Mouse (Mus musculus) midbrain, embryonic 11.5 days (tissue): Measurements from ENCODE around the gene 9230112D13Rik. TPM values are rescaled to one million over a fixed set of nuclear protein-coding genes. Genes with fewer than 3 reads are reported as not detected.

Experiments
- ATAC-seq: fragments of 200-750 bp; cut with Nextera tagmentation; 2 replicates; pipeline ENCODE4 v1.8.0; 2017; ENCODE audit warnings: moderate TSS enrichment, moderate library complexity; ENCODE audit not compliant: low FRiP score
- DNase-seq: peaks from one replicate; pipeline ENCODE4 v3.0.0; 2015; ENCODE audit warnings: low spot score; ENCODE audit errors: missing footprints
- H3K27ac ChIP-seq: fragments of 300-500 bp; sonication (generic); 2 replicates; pipeline ENCODE4 v1.5.1; 2014; ENCODE audit warnings: low read depth, low read length
- H3K27me3 ChIP-seq: fragments of 300-500 bp; sonication (generic); 2 replicates; pipeline ENCODE4 v1.6.1; 2014; ENCODE audit warnings: mild to moderate bottlenecking, low read length, moderate library complexity, mixed read lengths; ENCODE audit not compliant: control insufficient read depth, insufficient read depth
- H3K36me3 ChIP-seq: fragments of 300-500 bp; sonication (generic); 2 replicates; pipeline ENCODE4 v1.6.1; 2014; ENCODE audit warnings: mild to moderate bottlenecking, low read length, moderate library complexity, mixed read lengths; ENCODE audit not compliant: control insufficient read depth, insufficient read depth
- H3K4me1 ChIP-seq: fragments of 300-500 bp; sonication (generic); 2 replicates; pipeline ENCODE4 v1.6.1; 2014; ENCODE audit warnings: low read length; ENCODE audit not compliant: control insufficient read depth, insufficient read depth
- H3K4me2 ChIP-seq: fragments of 300-500 bp; sonication (generic); 2 replicates; pipeline ENCODE4 v1.6.1; 2014; ENCODE audit warnings: mild to moderate bottlenecking, moderate library complexity
- H3K4me3 ChIP-seq: fragments of 300-500 bp; sonication (generic); 2 replicates; pipeline ENCODE4 v1.5.1; 2014; ENCODE audit warnings: low read depth, low read length
- H3K9ac ChIP-seq: fragments of 300-500 bp; sonication (generic); 2 replicates; pipeline ENCODE4 v1.6.1; 2014; ENCODE audit warnings: low read length
- H3K9me3 ChIP-seq: fragments of 300-500 bp; sonication (generic); 2 replicates; pipeline ENCODE4 v1.6.1; 2016; ENCODE audit warnings: low read length; ENCODE audit not compliant: control insufficient read depth
- WGBS: fragments of 180-500 bp; shearing (Covaris S2); extraction: QIAGEN DNeasy Blood & Tissue Kit; methylation state at CpG from one replicate; pipeline ENCODE4 v1.1.7; 2014; 5-methylcytosine and 5-hydroxymethylcytosine counted together
- polyA plus RNA-seq: library from polyadenylated mRNA; unstranded; fragments of >200 nt; fragmentation: Nextera tagmentation; extraction: Ambion mirVana; gene quantifications from 2 replicates; pipeline ENCODE4 v1.2.1, GENCODE M21; 2014

The 9230112D13Rik gene
- polyA plus RNA-seq, 1 experiment from 2014 or later = not detected

DNA sequence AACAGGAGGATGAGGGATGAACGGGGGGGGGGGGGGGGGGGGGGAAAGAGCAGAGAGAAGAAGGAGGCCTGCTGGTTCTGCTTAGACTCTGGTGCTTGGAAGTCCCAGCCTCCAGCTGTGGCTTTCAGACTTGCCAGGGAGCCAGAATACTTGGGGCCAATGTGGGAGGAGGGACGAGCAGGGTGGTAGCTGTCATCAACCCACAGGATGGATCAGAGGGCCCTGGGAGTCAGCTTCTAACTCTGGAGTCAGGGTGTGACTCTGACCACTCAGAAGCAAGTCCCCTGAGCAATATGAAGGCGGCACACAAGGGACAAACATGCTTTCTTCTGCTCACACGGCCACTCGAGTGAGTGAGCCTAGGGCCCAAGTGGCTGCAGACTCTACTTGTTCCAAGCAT lies 42.0 kb upstream of the 9230112D13Rik start:
- Histone ChIP-seq H3K36me3 (no peaks in the 10 kb centered on the region), H3K9ac (no peak overlapping the region), H3K27me3 (no peaks in the 10 kb centered on the region; the same call in 1 of the 2 replicates), H3K4me1 (no peaks in the 10 kb centered on the region), H3K9me3 (no peaks in the 10 kb centered on the region), H3K4me2 (no peak overlapping the region), H3K4me3 (no peak overlapping the region), H3K27ac (no peak overlapping the region)
- DNase-seq (no peak), ATAC-seq (no peak)
- 63% methylated on average over 5 of the region's 5 CpGs for WGBS

DNA sequence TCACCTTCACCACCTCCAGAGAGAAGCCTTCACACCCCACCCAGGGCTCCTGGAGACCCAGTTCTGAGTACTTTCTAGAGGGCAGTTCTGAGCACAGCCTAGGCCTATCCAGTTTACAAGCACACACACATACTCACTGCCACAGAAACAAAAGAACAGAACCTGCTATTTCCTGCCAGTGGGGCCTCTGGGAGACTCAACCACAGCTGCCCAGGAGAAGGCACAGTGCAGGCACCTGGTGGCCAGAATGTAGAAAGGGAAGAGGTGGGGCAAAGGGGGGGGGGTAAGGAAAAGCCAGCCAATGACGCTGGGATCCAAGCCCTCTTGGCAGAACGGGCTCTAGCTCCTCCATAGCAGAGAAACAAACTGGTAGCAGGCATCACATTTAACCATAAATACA lies 39.8 kb upstream of the 9230112D13Rik start:
- no peaks in the 10 kb centered on the region for H3K9me3 ChIP-seq
- H3K4me3 ChIP-seq = no peak overlapping the region
- no peak overlapping the region for H3K4me2 ChIP-seq
- H3K27ac ChIP-seq = no peak overlapping the region
- H3K27me3 ChIP-seq = no peaks in the 10 kb centered on the region
- H3K36me3 ChIP-seq = no peaks in the 10 kb centered on the region
- no peaks in the 10 kb centered on the region for H3K4me1 ChIP-seq
- WGBS = 25% methylated on average over 2 of the region's 2 CpGs
- DNase-seq (no peak), ATAC-seq (no peak)
- H3K9ac ChIP-seq = no peak overlapping the region

DNA sequence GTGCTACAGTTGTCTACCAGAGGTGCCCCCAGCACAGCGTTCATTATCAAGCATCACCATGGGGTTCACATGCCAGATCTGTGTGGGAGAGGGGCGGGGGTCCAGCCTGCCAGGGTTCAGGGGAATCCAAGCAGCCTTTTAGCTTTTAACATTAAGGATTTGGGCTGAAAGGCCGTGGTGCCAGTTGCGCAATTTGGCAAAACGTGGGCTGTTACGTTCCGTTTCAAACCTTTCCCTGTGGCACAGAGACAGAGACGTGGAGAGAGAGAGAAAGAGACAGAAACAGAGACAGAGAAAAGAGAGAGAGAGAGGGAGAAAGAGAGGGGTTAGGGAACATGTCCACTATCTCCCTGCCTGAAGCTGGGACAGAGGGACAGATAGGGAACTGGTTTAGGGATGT lies 39.0 kb upstream of the 9230112D13Rik start:
- 96% methylated on average over 8 of the region's 8 CpGs for WGBS
- Histone ChIP-seq H3K9ac (no peak overlapping the region), H3K4me2 (no peak overlapping the region), H3K4me1 (no peaks in the 10 kb centered on the region), H3K36me3 (no peaks in the 10 kb centered on the region), H3K27ac (no peak overlapping the region), H3K4me3 (no peak overlapping the region), H3K9me3 (no peaks in the 10 kb centered on the region), H3K27me3 (no peaks in the 10 kb centered on the region)
- no peak for ATAC-seq
- no peak for DNase-seq

DNA sequence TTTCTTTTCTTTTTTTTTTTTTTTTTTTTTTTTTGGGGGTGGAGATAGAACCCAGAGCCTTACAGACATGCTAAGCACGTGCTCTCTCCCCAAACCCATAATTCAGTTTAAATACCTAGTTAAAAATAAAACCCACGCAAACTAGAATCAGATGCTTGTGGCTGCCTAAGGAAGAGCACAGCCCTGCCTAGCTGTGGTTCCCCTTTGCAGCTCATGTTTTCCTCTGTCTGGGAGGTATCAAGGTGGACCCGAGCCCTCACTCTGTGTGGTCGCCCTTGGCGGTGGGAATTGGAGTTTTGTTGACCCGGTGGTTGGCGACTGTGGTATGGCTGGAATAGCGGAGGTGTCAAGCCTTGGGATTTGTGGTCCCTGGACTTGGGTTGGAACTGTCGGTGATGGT lies 36.3 kb upstream of the 9230112D13Rik start:
- H3K9ac ChIP-seq = no peak overlapping the region
- no peak for DNase-seq
- no peaks in the 10 kb centered on the region for H3K27me3 ChIP-seq
- no peaks in the 10 kb centered on the region for H3K9me3 ChIP-seq
- H3K4me1 ChIP-seq = no peaks in the 10 kb centered on the region
- no peak for ATAC-seq
- H3K36me3 ChIP-seq = no peaks in the 10 kb centered on the region
- H3K4me2 ChIP-seq = no peak overlapping the region
- no peak overlapping the region for H3K27ac ChIP-seq
- WGBS = 90% methylated on average over 9 of the region's 9 CpGs
- no peak overlapping the region for H3K4me3 ChIP-seq

DNA sequence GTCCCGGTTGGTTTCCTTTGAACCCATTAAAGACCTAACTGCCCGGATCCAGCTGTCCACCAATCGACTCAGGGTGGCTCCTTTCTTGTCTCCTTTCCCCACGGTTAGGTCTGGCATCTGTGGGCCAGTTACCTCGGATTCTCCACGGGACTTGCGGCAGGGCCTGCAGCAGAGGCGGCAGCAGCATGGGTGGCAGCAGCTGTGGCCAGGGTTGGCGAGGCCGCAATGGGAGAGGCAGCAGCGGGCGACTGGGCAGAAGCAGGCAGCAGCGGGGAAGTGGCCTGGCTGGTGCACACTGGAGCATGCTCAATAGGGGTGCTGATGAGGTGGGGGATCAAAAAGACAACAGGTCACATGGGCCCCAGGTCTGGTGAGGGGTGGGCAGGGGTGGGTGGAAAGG lies 32.6 kb upstream of the 9230112D13Rik start:
- H3K27me3 ChIP-seq = no peaks in the 10 kb centered on the region
- ATAC-seq (no peak), DNase-seq (no peak)
- no peak overlapping the region for H3K9ac ChIP-seq
- no peak overlapping the region for H3K4me2 ChIP-seq
- H3K4me3 ChIP-seq = no peak overlapping the region
- H3K9me3 ChIP-seq = no peaks in the 10 kb centered on the region
- H3K4me1 ChIP-seq = no peaks in the 10 kb centered on the region
- no peaks in the 10 kb centered on the region for H3K36me3 ChIP-seq
- WGBS = 74% methylated on average over 13 of the region's 13 CpGs
- H3K27ac ChIP-seq = no peak overlapping the region

DNA sequence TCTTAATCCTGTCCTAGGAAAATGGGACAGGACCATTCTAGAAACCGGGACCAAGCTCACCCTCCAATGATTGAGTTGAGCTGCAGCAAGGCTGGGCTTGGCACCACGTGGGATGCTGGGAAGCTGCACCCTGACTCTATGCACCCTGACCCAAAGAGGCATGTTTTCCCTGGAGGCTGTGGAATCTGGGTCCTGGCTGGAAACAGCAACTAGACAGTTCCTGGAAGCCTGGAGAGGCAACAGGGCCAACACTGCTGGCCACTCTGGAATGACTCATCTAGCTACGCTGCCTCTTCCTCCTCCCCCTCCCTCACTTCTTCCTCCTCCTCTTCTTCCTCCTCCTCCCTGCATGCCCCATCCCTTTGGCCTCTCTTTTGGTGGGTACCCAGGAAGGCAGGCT lies 31.4 kb upstream of the 9230112D13Rik start:
- no peak for DNase-seq
- no peaks in the 10 kb centered on the region for H3K9me3 ChIP-seq
- H3K9ac ChIP-seq = no peak overlapping the region
- H3K4me3 ChIP-seq = no peak overlapping the region
- no peak overlapping the region for H3K27ac ChIP-seq
- H3K4me2 ChIP-seq = no peak overlapping the region
- H3K4me1 ChIP-seq = no peaks in the 10 kb centered on the region
- WGBS = 70% methylated on average over 3 of the region's 3 CpGs
- H3K27me3 ChIP-seq = no peaks in the 10 kb centered on the region
- ATAC-seq = no peak
- H3K36me3 ChIP-seq = no peaks in the 10 kb centered on the region

DNA sequence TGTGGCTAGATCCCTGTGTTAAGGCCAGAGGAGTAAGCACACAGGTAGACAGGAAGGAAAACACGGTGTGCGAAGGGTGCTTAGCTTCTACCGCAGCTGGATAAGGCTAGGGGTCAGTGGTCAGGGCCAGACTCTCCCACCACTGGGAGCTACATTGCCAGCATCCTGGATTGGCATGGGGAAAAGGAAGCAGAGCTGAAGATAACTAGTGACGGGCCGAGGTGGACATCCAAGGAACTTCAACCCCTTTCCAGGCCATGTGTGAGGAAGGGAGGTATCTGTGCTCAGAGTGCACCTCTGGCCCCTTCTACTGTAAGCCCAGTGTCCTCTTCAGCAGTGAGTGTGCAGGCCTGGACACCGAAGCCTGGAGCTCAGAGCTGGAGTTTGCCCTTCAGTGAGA lies 30.9 kb upstream of the 9230112D13Rik start:
- DNase-seq (no peak), ATAC-seq (no peak)
- Histone ChIP-seq H3K36me3 (no peaks in the 10 kb centered on the region), H3K9me3 (no peaks in the 10 kb centered on the region), H3K4me2 (no peak overlapping the region), H3K4me3 (no peak overlapping the region), H3K4me1 (no peaks in the 10 kb centered on the region), H3K27me3 (no peaks in the 10 kb centered on the region), H3K27ac (no peak overlapping the region), H3K9ac (no peak overlapping the region)
- 85% methylated on average over 6 of the region's 6 CpGs for WGBS

DNA sequence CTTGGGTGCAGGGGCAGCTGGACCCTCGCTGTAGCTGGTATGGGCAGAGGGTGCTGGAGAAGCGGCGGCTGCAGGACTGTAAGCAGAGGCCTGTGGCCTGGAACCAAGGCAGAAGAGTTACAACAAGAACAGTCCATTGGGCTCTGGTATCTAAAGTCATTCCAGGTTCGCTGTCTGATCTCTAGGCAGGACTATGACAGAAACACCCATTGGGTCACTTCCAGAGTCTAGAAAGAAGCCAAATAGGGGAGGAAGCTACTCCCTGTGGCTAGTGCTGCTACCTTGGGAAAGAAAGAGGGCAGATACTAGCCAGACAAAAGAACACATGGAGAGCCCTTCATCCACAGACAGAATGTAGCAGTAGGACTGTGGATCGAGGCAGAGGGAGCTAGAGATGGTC lies 29.6 kb upstream of the 9230112D13Rik start:
- H3K9ac ChIP-seq = no peak overlapping the region
- no peak overlapping the region for H3K4me2 ChIP-seq
- H3K4me3 ChIP-seq = no peak overlapping the region
- H3K27me3 ChIP-seq = no peaks in the 10 kb centered on the region
- H3K9me3 ChIP-seq = no peaks in the 10 kb centered on the region
- 84% methylated on average over 5 of the region's 5 CpGs for WGBS
- no peaks in the 10 kb centered on the region for H3K36me3 ChIP-seq
- no peaks in the 10 kb centered on the region for H3K4me1 ChIP-seq
- ATAC-seq (no peak), DNase-seq (no peak)
- no peak overlapping the region for H3K27ac ChIP-seq

DNA sequence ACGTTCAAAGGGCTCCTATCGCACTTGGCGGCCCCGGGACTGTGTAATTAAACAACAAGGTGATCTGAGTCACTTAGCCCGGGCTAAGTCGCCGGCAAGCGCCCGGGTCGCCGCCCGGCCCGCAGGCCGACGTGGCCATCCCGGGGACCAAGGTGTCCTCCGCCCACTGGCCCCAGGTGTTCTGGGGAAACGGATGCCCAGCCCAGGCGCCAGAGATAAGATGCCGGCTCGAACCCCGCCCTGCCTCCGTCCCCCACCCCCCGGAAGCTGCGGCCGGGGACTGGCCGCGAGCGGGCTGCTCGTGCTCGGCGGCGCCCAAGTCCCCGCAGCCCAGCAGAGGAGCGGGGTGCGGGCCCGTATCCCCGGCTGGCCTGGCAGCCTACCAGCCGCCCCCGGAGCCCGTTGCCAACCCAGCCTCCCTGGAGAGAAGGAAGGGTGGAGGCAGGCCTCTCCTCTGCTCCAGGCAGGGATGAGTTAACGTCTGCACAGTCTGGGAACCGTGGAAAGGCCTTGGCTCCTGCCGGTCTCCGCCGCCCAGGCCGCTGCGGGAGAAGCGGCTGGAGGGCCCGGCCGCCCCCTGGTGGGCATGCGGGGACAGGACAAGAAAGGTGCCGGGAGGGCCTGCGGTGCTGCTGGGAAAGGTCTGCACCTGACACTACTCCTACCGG lies 26.5 kb upstream of the 9230112D13Rik start:
- H3K27ac ChIP-seq = 0 out of 2 replicates have a peak overlapping the region, but pooled peaks have one; percentile 6
- H3K9me3 ChIP-seq = no peaks in the 10 kb centered on the region
- no peaks in the 10 kb centered on the region for H3K27me3 ChIP-seq
- under 1% methylated on average over 53 of the region's 55 CpGs for WGBS
- ATAC-seq (peak; percentile 96), DNase-seq (peak; percentile 99)
- peak overlapping the region; percentile 79 for H3K4me2 ChIP-seq
- peak overlapping the region; percentile 69 for H3K4me3 ChIP-seq
- H3K4me1 ChIP-seq = no peaks in the 10 kb centered on the region
- no peaks in the 10 kb centered on the region for H3K36me3 ChIP-seq
- H3K9ac ChIP-seq = peak overlapping the region; percentile 73
